Mouse (Mus musculus): ENCODE data around the gene Fam20b.

Gene Fam20b

DNA sequence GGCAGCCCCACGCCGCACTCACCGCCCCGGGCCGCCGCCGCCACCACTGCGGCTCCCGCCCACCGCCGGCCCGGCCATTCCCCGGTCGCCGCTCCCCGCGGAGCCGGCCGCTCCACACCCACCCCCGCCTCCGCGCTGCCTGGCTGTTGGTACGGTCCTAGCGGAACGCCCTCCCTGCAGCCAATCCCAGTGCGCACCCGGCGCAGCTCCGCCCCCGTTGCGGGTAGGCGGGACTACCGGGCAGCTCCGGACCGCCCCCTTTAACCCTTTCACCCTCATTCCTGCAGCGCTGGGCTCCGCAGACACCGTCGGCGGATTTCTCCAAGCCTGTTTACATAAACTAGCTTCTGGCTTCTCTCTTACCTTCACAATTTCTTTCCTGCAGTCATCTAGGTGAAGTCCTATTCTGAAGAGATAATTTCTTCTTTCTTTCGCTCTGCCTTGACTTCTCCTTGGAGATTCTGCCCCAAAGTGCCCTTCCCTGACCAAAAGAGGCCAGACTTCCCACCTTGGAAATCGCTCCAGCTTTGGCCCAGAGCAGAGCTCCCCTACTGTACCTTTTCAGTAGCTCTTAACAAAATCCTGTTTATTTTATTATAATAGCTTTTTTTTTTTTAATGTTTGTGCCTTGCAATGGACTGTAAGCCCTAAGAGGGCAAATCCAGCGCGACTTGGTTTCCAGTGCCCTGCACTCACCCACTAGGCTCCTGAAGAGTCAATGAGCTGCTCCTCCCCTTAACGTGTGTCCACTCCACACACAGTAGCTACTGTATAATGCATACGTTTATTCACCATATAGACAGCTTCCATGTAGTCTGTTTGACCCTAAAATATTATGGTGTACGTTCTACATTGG is at the start of gene Fam20b:
Gene Fam20b (minus strand): TSS at position 137 of the 856 bp plus-strand sequence.
- DNase-seq (ENCODE audit: low read depth) = peak; percentile 96

DNA sequence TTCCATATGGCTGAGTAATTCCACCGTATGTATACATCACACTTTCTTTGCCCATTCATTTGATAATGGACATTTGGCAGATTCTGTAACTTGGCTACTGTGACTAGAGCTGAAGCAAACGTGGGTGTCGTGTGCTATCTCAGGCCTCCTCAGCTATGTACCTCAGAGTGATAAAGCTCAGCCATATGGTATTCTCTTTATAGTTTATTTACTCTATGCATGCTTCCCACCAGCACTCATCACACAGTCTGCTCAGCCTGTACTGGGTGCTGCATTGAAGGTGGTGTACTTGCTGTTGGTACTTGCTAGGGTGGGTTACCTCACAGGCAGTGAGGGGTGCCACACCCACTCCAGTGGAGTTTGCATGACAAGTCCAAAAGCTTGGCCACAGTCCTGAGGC is 46.4 kb upstream of the Fam20b start:
- no peak for DNase-seq (ENCODE audit: low read depth)

DNA sequence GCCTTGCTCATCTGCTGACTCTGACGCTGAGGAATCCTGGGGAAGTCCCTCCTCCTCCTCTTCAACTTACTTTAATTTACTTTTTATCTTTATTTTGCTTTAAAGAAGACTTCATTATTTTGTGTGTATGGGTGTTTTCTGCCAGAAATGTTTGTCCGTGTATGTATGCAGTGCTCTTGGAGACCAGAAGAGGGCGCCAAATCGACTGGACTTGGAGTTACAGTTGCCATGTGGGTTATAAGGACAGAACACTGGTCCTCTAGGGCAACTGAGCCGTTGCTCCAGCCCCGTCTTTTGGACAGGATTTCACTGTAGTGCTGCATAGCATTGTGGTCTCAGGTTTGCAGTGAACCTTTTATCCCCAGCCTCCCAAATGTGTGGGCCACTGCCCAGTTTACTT is 45.7 kb upstream of the Fam20b start:
- no peak for DNase-seq (ENCODE audit: low read depth)

DNA sequence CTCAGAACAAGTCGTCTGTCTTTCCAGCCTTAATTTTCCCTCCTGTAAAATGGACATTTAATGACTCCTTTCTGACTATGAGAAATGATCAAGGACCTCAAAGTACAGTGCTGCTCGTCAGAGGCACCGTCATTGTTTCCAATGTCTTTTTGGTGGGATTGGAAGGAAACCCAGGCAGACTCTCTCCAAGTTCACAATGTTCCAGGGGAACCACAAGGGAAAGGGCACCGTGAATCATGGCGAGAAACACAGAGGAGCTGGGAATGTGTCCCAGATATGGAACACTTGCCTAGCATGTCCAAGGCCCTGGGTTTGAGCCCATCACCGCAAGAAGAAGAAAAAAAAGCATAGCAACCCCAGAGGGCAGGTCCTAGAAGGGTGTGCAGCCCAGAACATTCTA is 44.4 kb upstream of the Fam20b start:
- no peak for DNase-seq (ENCODE audit: low read depth)

DNA sequence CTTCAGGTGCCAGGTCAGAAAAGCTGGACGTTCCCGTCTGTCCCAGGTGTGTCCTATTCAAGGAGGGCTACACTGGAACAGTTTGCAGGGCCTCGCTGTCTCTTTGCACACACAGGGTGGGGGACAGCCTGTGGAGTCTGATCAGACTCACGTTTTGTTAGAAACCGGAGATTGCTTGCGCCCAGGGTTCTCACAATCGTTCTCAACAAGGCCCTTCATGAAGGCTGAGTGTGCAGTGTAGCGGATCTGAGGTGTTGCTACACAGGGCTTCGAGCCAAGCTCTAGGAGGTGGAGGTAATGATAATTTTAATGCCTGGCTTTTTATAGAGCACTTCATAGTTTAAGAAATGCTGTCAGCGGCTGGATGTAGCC is 42.5 kb upstream of the Fam20b start:
- no peak for DNase-seq (ENCODE audit: low read depth)

DNA sequence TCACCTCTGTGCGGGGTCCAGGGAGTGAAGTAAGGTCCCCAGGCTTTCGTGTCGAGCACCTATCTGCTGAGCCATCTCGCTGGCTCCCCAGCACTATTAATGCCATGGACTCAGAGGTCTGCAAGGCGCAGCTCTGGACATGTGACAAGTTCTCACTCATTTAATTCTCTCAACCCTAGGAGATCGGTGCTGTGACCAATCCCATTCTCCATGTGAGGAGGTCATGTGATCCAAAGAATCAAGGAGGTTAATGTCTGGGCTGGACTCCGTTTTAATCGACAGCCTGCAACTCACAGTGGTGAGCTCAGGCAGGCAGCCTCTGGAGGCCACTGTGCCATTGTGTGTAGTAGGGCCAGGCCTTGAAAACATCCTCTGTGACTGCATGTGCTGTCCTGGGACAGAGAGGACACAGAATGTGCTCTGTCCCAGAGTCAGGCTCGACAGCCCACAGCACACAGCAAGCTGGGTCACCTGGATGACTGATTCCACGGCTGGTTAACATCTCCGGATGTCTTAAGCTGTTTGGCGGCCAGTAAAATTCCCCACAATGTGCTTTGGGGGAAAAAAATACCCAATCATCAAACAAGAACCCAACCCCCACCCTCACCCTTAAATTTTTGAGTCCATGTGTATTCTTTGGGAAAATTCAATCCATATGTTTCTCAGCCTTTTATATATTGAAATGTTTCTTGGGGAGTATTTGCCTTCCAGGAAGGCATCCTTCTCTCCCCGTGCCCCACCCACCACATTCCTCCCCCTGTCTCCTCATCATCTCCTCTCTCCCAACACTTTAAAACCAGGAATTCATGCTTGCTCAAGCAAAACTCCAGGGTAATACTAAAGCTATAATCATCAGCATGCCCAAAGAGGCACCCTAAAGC is 41.9 kb upstream of the Fam20b start:
- DNase-seq (ENCODE audit: low read depth) = no peak

DNA sequence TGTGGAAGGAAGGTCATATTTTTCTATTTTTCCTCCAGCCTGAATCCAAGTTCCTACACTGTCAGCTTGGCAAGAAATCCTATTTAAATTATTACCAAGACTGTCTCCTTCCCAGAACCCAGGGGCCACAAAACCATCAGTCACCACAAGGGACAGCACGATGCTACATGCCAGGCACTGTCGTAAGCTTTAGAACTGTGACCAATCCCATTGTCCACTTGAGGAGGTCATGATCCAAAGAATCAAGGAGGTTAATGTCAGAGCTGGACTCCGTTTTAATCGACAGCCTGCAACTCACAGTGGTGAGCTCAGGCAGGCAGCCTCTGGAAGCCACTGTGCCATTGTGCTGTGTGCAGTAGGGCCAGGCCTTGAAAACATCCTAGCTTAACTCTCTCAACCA is 39.4 kb upstream of the Fam20b start:
- no peak for DNase-seq (ENCODE audit: low read depth)

DNA sequence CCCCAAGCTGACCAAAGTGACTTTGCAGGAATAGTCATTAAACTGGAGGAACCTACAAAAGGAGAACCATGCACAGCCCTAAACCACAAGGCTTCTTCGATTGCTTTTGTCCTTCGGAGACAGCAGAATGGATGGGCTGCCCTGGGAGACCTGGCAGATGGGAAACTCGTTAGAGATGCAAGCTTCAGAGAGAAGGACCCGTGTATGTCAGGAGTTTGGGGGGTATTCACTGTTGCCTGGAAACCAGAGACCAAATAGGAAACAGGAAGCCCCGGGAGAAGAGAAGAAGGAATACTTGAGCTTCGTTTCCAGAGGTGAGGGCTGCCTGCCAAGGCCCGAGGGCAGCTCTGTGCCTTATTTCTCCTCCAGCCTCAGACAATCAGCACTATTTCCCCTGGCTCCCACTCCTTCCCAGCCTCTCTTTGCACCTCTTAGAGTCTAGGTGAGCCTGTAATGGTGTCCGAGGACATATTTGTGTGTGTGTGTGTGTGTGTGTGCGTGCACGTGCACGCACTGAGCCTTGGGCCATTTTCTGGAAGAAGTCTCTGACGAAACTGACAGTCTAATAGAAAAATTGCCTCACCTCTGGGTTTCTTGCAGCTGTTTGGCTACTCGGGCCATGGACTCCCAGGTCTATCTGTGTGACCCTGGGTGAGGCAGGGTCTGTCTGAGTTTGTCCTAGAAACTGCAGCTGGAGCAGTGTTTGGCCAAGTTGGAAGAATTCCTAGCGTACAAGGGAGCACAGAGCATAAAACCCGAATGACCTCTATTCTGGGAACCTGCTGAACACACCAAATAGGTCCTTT is 35.9 kb upstream of the Fam20b start:
- no peak for DNase-seq (ENCODE audit: low read depth)

DNA sequence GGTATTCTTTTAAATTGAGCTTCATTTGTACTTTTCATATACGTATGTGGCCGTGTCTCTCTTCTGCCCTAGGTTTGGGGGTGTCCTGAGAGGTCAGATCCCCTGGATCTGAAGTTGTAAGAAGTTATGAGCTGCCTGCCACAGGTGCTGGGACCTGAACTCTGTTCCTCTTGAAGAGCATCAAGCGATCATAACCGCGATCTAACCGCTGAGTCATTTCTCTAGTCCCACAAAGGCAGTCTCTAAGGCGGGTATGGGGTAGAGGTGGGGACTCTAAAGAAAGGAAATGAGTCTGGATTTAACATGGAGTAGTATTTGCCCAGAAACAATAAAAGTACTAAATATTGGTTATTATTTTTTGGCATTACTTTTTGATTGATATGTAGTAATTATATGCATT is 34.1 kb upstream of the Fam20b start:
- peak; percentile 32 for DNase-seq (ENCODE audit: low read depth)

DNA sequence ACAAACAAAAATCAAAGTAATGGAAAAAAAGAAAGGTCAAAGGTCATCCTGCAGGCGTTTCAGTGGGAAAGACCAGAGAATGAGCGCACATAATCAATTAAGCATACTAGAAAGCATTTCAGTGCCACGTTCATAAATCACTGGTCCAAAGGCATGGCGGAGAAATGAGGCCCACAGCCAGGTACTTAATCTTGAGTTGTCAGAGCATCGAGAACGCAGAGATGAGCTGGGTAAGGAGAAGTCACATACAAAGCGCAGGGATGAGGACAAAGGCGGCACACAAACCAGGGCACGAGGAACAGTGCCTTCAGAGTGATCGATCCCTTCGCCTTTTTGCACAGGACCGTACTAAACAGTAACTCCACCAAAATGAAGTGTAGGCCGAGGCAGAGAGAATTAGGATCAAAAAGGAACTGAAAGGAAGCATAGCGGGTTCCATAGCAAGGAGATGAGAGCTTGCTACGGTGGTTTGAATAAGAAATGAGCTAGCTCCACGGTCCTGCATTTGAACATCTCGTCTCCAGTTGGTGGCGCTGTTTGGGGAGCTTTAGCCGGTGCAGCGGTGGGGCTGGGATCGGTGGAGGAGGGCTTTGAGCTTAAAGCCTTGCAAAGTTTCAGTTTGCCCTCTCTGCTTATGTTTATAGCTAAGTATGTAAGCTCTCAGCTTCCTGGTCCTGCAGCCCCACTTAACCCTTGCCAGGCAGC is 33.3 kb upstream of the Fam20b start:
- DNase-seq (ENCODE audit: low read depth) = peak; percentile 79

DNA sequence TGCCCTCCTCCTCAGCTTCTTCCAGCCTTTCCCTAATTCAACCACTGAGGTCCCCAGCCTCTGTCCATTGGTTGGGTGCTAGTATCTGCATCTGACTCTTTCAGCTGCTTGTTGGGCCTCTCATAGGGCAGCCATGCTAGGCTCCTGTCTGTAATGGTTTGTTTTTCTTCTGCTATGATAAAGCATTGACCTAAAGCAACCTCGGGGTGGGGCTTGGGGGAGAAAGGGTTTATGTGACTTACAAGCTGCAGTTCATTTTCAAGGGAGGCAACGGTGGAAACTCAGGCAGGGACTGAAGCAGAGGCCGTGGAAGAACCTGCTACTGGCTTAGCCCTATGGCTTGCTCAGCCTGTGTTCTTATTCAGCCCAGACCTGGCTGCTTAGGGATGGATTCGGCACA is 31.4 kb upstream of the Fam20b start:
- DNase-seq (ENCODE audit: low read depth) = no peak

DNA sequence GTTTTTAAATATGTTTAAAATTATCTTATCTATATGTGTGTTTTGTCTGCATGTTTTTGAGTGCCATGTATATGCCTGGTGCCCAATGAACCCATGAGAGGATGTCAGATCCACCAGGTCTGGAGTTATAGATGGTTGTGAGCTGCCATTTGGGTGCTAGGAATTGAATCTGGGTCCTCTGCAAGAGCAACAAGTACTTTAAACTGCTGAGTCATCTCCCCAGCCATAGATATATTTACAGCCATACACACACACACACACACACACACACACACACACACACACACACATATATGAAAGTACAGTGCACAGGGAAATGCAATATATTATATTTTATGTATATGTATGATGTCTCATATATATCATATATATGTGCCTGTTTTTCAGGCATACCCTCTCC is 30.2 kb upstream of the Fam20b start:
- DNase-seq (ENCODE audit: low read depth) = no peak

DNA sequence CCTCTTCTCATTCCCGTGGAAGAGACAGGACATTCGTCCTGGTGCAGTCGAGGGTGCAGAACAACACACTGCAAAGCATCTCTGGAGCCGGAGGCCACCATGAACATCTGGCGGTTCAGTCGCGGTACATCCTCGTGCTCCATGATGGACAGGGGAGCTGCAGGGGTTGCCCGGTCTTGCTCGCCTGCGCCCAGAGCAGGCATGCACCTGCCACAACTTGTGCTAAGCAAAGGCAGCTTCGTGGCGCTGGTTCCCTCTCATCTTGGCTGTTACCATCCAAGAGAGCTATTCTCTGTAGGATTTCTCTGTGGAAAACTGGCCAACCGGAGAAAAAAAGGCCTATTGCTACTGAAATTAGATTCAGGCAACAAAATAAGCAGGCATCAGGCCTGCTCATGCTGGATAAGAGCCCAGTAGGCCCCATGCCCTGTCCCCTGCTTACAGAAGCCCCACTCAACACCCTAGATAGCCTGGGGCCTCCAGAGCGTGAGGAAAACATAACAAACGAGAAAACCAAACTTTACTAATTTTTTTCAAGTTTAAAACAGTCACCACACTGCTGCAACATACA is 29.6 kb upstream of the Fam20b start:
- no peak for DNase-seq (ENCODE audit: low read depth)

DNA sequence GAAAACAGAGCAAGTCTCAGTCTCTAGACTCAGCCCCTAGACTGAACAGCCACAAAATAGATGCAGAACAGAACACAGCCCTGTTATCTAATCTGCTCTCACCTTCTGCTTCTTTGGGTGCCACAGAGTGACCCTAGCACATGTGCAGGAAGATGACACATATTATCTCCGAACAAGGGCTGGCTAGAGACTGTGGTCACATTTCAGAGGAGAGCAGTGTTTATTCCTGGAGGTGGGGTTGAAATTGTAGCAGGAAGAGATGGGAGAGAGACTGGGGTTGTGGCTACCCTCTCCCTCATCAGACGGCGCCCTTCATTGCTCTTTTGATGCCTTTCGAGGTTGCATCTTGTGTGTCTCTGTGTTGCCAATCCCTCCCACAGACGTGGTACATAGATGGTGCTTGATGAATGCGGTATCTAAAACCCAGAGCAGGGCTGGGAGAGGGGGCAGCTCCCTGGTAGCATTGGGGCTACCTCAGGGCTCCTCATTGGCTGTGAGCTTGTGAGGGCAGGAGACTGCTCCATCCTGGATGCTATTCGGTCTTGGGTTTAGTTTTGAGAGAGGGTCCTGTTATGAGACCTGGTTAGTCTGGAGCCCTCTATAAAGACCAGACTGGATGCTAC is 26.4 kb upstream of the Fam20b start:
- no peak for DNase-seq (ENCODE audit: low read depth)

DNA sequence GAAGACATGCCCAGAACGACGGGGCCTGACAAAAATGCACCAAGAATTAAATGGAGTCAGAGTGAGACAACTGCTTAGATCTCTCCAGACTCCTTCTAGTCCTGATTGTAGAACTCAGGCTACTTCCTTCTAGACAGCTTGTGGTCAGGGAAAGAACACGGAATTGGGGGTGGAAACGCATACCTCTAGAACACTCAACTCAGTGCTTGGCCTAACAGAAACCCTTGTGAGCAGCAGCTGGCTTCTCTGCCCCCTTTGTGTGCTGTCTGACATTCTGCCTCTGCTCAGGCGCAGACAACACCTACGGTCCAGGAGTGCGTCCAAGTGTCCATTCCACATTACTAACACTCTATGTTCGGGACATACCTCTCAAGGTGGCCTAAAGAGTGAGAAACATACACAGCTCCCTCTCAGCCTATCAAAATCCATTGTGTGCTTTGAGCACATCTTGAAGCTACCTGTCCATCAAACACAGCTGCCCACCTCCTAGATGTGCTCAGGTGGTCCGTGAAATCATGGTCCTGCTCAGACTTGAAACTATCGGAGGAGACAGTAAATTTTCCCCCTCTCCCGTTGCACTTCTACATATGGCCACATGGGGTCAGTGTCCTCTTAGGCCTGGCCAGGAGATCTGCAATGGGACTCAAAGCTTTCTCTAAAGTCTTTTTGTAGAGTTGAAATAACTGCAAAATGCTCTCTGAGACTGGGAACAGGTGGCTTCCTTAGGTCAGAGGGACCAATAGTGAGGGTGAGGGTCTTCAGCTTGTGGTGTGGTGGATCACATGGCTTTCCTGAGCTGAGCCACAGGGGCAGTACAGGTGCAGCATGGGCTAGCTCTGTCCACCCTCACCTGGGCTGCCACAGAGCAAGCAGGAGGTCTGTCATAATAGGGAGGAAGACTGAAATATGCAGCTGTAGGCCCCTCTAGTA is 22.9 kb upstream of the Fam20b start:
- peak; percentile 74 for DNase-seq (ENCODE audit: low read depth)

DNA sequence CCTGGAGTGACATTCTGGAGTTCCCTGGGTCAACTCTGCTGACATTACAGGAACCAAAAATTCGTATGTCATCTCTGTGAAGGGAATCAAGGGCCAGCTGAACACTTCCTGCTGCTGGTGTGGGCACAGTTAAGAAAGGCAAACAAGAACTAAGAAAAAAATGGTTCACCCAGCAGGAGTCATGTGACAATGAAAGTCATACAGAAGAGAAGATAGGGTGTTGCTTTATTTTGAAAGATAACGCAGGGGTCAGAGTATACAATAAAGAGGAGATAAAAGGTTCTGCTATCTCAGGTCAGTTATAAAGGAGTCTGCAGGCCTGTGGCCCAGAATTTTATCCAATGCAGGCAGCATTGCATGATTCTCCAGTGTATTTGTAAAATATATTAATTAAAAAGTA is 16.9 kb upstream of the Fam20b start:
- no peak for DNase-seq (ENCODE audit: low read depth)

DNA sequence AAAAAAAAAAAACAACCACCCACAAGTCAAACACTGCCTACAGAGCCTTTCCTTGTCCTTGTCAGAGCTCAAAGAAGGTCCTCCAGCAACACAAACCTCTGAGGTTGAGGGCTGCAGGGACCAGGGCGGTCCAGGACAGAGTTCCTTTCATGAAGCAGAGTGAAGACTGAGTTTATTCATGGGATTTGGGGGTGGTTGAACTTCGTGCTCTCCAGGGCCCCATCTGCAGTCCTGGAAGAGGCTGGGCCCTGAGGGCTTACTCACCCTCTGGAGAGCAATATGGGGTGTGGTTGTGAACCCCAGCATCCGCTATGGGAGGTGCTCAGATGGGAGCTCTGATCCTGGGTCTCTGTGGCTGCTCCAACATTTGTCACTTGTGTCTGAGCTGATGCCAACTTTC is 15.1 kb upstream of the Fam20b start:
- DNase-seq (ENCODE audit: low read depth) = no peak

DNA sequence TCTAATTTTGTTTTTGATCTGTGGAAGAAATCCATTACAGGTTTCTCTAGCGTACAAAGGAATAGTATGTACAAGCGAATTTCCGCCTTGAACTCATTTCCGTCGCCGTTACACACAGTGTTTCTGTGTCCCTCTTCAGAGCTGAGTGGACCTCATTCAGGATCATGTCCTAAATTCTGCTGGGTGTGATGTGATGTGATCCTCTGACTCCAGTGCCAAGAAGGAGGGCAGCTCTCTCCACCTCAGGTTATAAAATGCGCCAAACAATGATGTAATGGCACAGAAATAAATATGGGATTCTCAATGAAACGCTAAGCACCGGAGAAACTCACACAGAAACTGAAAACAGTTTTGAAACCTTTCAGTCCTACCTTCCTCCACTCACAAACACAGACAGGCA is 14.7 kb upstream of the Fam20b start:
- no peak for DNase-seq (ENCODE audit: low read depth)

DNA sequence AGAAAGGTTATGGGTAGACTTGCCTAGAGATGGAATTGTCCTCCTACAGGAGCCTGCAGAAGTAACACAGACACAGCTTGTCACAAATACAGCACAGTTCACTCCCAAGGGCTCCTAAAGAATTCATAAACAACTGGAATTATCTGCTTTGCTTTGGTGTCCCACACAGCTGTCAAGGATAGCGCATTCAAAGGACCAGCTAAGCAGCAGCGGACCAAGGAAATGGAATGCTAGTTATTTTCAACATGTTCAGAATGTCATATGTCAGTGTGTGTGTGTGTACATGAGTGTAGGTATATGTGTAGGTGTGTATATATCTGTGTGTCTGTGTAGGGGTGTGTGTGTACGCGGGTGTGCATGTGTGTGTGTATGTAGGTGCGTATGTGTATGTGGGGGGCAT is 14.1 kb upstream of the Fam20b start:
- DNase-seq (ENCODE audit: low read depth) = no peak

DNA sequence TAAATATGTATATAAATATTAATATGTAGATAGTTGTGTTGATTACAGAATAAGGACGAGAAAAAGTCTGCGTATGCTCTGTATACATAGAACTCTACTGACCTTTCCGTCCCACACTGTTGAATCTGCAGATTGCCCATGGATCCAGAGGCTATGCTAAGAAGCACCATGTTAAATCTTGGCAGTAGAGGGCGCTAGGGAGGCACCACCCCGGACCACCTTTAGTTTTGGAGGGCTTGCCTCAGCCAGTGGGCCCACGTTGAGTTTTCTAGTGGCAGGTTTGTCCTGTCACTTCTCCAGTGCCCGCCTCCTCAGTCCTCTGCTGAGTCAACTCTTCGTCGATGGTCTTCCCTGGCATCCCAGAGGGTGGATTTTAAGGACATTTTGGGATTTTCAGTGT is 11.9 kb upstream of the Fam20b start:
- DNase-seq (ENCODE audit: low read depth) = no peak

Measured in naive thymus-derived CD4-positive, alpha-beta T cell, adult 2 months (primary cell).